Mouse (Mus musculus): ENCODE data around the gene Kif26a. TPM values are rescaled to one million over a fixed set of nuclear protein-coding genes. Genes with fewer than 3 reads are reported as not detected.

The Kif26a gene
- polyA plus RNA-seq, 1 experiment, result 28.8 TPM

GRCm38 (mm10) chr12:112144377-112145115 lies 1.5 kb upstream of the Kif26a start:
- 2% methylated on average over 46 of the region's 46 CpGs for WGBS
- no peak for TF ChIP-seq CTCF (IDR thresholded peaks at IDR 0.05; ENCODE audit: insufficient read depth, low read length)
- no peak for TF ChIP-seq POLR2A (IDR thresholded peaks at IDR 0.05; ENCODE audit: borderline replicate concordance, extremely low read depth, low read depth, low read length)
- Histone ChIP-seq H3K4me3 (replicated peaks; ENCODE audit: extremely low read depth, low read depth, low read length) (no peak overlapping the region), H3K4me1 (ENCODE audit: control insufficient read depth, insufficient read depth, low read length) (peaks cover 3% of the 10 kb centered on the region)
- DNase-seq, result no peak

GRCm38 (mm10) chr12:112145211-112145874 lies 665 bp upstream of the Kif26a start:
- under 1% methylated on average over 37 of the region's 37 CpGs for WGBS
- DNase-seq, result peak; percentile 84
- TF ChIP-seq POLR2A (IDR thresholded peaks at IDR 0.05; ENCODE audit: borderline replicate concordance, extremely low read depth, low read depth, low read length), result no peak
- peak; percentile 73 for TF ChIP-seq CTCF (IDR thresholded peaks at IDR 0.05; ENCODE audit: insufficient read depth, low read length)
- peaks cover 9% of the 10 kb centered on the region for H3K4me1 ChIP-seq (ENCODE audit: control insufficient read depth, insufficient read depth, low read length)
- peak overlapping the region; percentile 58 for H3K4me3 ChIP-seq (replicated peaks; ENCODE audit: extremely low read depth, low read depth, low read length)

GRCm38 (mm10) chr12:112147365-112147764 lies 1.4 kb downstream of the Kif26a start:
- TF ChIP-seq CTCF (IDR thresholded peaks at IDR 0.05; ENCODE audit: insufficient read depth, low read length) (no peak), POLR2A (IDR thresholded peaks at IDR 0.05; ENCODE audit: borderline replicate concordance, extremely low read depth, low read depth, low read length) (no peak)
- H3K4me1 ChIP-seq (ENCODE audit: control insufficient read depth, insufficient read depth, low read length), result peaks cover 18% of the 10 kb centered on the region
- DNase-seq, result no peak
- 35% methylated on average over 5 of the region's 5 CpGs for WGBS
- peak overlapping the region; percentile 82 for H3K4me3 ChIP-seq (replicated peaks; ENCODE audit: extremely low read depth, low read depth, low read length)

- WGBS, result 45% methylated on average over 7 of the region's 7 CpGs
- Histone ChIP-seq H3K4me1 (ENCODE audit: control insufficient read depth, insufficient read depth, low read length) (peaks cover 28% of the 10 kb centered on the region), H3K4me3 (replicated peaks; ENCODE audit: extremely low read depth, low read depth, low read length) (no peak overlapping the region)
- no peak for DNase-seq
- TF ChIP-seq POLR2A (IDR thresholded peaks at IDR 0.05; ENCODE audit: borderline replicate concordance, extremely low read depth, low read depth, low read length) (no peak), CTCF (IDR thresholded peaks at IDR 0.05; ENCODE audit: insufficient read depth, low read length) (no peak)
Measured at GRCm38 (mm10) chr12:112150011-112150410, 4.0 kb downstream of the Kif26a start.

GRCm38 (mm10) chr12:112151244-112151979 lies 5.4 kb downstream of the Kif26a start:
- peaks cover 28% of the 10 kb centered on the region for H3K4me1 ChIP-seq (ENCODE audit: control insufficient read depth, insufficient read depth, low read length)
- TF ChIP-seq POLR2A (IDR thresholded peaks at IDR 0.05; ENCODE audit: borderline replicate concordance, extremely low read depth, low read depth, low read length) (no peak), CTCF (IDR thresholded peaks at IDR 0.05; ENCODE audit: insufficient read depth, low read length) (no peak)
- 41% methylated on average over 12 of the region's 12 CpGs for WGBS
- no peak overlapping the region for H3K4me3 ChIP-seq (replicated peaks; ENCODE audit: extremely low read depth, low read depth, low read length)
- DNase-seq, result no peak

GRCm38 (mm10) chr12:112151980-112152362 lies 6.0 kb downstream of the Kif26a start:
- H3K4me3 ChIP-seq (replicated peaks; ENCODE audit: extremely low read depth, low read depth, low read length), result no peak overlapping the region

GRCm38 (mm10) chr12:112153597-112153996 lies 7.6 kb downstream of the Kif26a start:
- Histone ChIP-seq H3K4me3 (replicated peaks; ENCODE audit: extremely low read depth, low read depth, low read length) (no peak overlapping the region), H3K4me1 (ENCODE audit: control insufficient read depth, insufficient read depth, low read length) (peaks cover 25% of the 10 kb centered on the region)
- 45% methylated on average over 12 of the region's 12 CpGs for WGBS
- no peak for TF ChIP-seq CTCF (IDR thresholded peaks at IDR 0.05; ENCODE audit: insufficient read depth, low read length)
- DNase-seq, result no peak

More at GRCm38 (mm10) chr12:112151980-112152362, 6.0 kb downstream of the Kif26a start:
- TF ChIP-seq POLR2A (IDR thresholded peaks at IDR 0.05; ENCODE audit: borderline replicate concordance, extremely low read depth, low read depth, low read length) (no peak), CTCF (IDR thresholded peaks at IDR 0.05; ENCODE audit: insufficient read depth, low read length) (no peak)
- 51% methylated on average over 6 of the region's 6 CpGs for WGBS
- H3K4me1 ChIP-seq (ENCODE audit: control insufficient read depth, insufficient read depth, low read length), result peaks cover 28% of the 10 kb centered on the region
- no peak for DNase-seq

GRCm38 (mm10) chr12:112154476-112154875 lies 8.5 kb downstream of the Kif26a start:
- no peak for TF ChIP-seq POLR2A (IDR thresholded peaks at IDR 0.05; ENCODE audit: borderline replicate concordance, extremely low read depth, low read depth, low read length)
- no peak for TF ChIP-seq CTCF (IDR thresholded peaks at IDR 0.05; ENCODE audit: insufficient read depth, low read length)
- DNase-seq, result no peak
- Histone ChIP-seq H3K4me3 (replicated peaks; ENCODE audit: extremely low read depth, low read depth, low read length) (no peak overlapping the region), H3K4me1 (ENCODE audit: control insufficient read depth, insufficient read depth, low read length) (peaks cover 25% of the 10 kb centered on the region)
- WGBS, result 45% methylated on average over 5 of the region's 5 CpGs

- peak; percentile 40 for DNase-seq
- WGBS, result 47% methylated on average over 16 of the region's 16 CpGs
- Histone ChIP-seq H3K4me3 (replicated peaks; ENCODE audit: extremely low read depth, low read depth, low read length) (no peak overlapping the region), H3K4me1 (ENCODE audit: control insufficient read depth, insufficient read depth, low read length) (peaks cover 18% of the 10 kb centered on the region)
- no peak for TF ChIP-seq POLR2A (IDR thresholded peaks at IDR 0.05; ENCODE audit: borderline replicate concordance, extremely low read depth, low read depth, low read length)
- no peak for TF ChIP-seq CTCF (IDR thresholded peaks at IDR 0.05; ENCODE audit: insufficient read depth, low read length)
Measured at GRCm38 (mm10) chr12:112155218-112156051, 9.4 kb downstream of the Kif26a start.

Data from lung, adult 2 months (tissue).